Mouse (Mus musculus): ENCODE measurements around the gene Tsacc. TPM values are rescaled to one million over a fixed set of nuclear protein-coding genes. Genes with fewer than 3 reads are reported as not detected.
"Not testable (repeated sequence)": the region's sequence is repeated elsewhere in the genome, so short reads cannot be mapped to it uniquely, and the experiment has no call there.

The Tsacc gene
- polyA plus RNA-seq, 1 experiment from 2014 or later = 14.1 TPM

DNA sequence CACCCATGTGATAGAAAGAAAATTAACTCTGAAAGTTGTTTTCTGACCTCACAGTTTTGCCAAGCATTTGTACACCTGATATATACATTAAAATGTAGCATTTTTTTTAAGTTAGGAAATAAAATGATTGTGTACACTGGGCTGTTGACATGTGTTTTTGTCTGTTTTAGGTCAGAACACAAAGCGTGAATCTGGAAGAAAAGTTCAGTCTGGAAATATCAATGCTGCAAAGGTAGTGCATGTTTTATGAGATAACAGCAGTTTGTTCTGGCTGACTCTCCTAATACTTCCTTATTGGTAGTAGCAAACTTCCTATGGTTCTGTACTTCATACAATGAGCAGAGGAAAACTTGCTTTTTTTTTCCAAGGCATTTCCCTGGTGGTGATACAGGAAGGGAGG is 2.4 kb upstream of the Tsacc start:
- WGBS = 95% methylated on average over 1 of the region's 1 CpGs
- H3K4me3 ChIP-seq = no peak overlapping the region; the same call in 1 of the 2 replicates
- peaks cover 23% of the 10 kb centered on the region for H3K4me1 ChIP-seq
- no peaks in the 10 kb centered on the region for H3K9me3 ChIP-seq (replicated peaks)
- peaks cover 59% of the 10 kb centered on the region for H3K36me3 ChIP-seq
- H3K27ac ChIP-seq (replicated peaks) = no peak overlapping the region
- no peaks in the 10 kb centered on the region for H3K27me3 ChIP-seq (ENCODE audit: low read depth, poor library complexity, severe bottlenecking)
- DNase-seq (ENCODE audit: low spot score) = no peak

DNA sequence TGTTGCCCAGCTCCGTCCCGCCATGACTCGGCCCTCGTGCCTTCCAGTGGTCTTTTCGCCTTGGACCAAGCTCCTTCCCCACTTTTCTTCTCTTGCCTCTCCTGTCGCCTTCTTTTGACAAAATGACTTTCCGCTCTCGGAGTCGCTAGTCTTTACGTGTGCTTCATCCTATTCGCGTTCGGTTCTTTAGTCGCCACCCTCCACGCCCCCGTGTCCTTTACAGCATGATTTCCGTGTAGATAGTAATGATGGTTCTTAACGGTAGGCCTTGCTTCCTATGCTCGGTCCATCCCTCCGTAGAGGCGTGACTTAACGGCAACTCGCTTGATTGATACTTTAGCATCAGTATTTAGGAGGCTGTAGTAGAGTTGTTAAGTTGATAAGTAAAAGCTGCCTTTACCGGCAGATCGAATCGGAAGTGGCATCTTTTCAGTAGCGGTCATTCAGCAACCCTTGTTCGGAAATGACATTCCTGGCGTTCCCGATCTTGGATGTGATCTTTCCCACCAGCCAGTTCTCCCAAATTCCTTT is 587 bp upstream of the Tsacc start:
- Histone ChIP-seq H3K4me3 (peak overlapping the region; percentile 85), H3K4me1 (peaks cover 23% of the 10 kb centered on the region), H3K9me3 (replicated peaks) (no peaks in the 10 kb centered on the region), H3K36me3 (peaks cover 41% of the 10 kb centered on the region), H3K27ac (replicated peaks) (peak overlapping the region; percentile 96), H3K27me3 (ENCODE audit: low read depth, poor library complexity, severe bottlenecking) (no peaks in the 10 kb centered on the region)
- DNase-seq (ENCODE audit: low spot score) = no peak
- under 1% methylated on average over 30 of the region's 30 CpGs for WGBS

DNA sequence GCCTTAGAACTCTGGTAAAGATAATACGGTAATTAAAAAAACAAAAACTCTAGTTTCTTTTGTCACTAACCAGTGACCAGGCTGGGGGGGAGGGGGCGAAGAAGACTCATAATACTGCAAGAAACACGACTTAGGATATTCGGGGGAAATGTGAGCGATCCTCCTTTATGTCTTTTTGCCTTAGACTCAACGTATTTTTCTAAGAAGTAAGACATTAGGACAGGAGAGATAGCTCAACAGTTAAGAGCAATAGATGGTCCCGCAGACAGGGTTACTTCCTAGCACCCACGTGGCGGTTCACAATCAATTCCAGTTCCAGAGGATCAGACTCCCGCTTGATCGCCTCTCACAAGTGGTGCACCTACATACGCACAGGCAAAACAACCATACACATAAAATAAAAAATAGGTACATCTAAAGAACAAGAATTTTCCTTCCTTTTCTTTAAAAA is 664 bp downstream of the Tsacc start:
- under 1% methylated on average over 12 of the region's 12 CpGs for WGBS
- no peak for DNase-seq (ENCODE audit: low spot score)

DNA sequence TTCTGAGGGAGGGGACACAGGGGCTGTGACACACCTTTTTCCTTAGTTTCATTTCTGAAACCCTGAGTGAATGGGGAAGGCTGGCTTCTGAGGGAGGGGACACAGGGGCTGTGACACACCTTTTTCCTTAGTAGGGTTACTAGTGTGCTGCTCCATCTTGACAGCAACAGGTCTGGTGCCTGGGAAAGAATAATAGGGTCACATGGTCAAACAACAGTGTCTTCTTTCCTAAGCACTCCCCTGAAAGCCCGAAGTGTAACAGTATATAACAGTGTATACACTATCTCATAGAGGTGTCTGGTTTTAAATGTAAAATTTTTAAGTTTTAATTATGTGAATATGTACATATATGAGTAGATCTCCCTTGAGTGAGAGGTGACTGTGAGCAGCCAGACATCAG is 1.5 kb downstream of the Tsacc start:
- WGBS = 76% methylated on average over 1 of the region's 1 CpGs
- Histone ChIP-seq H3K4me1 (peaks cover 23% of the 10 kb centered on the region), H3K4me3 (peak overlapping the region; percentile 85), H3K36me3 (peaks cover 20% of the 10 kb centered on the region), H3K27ac (replicated peaks) (peak overlapping the region; percentile 96)
- not testable (repeated sequence) for H3K9me3 ChIP-seq (replicated peaks); DNase-seq (ENCODE audit: low spot score); H3K27me3 ChIP-seq (ENCODE audit: low read depth, poor library complexity, severe bottlenecking)

More for the DNA sequence above, 664 bp downstream of the Tsacc start:
- Histone ChIP-seq H3K4me1 (peaks cover 23% of the 10 kb centered on the region), H3K27me3 (ENCODE audit: low read depth, poor library complexity, severe bottlenecking) (no peaks in the 10 kb centered on the region), H3K9me3 (replicated peaks) (no peaks in the 10 kb centered on the region), H3K27ac (replicated peaks) (peak overlapping the region; percentile 96), H3K36me3 (peaks cover 29% of the 10 kb centered on the region), H3K4me3 (peak overlapping the region; percentile 85)

- DNase-seq (ENCODE audit: low spot score) = peak; percentile 25
- Histone ChIP-seq H3K27ac (replicated peaks) (no peak overlapping the region), H3K36me3 (no peaks in the 10 kb centered on the region), H3K4me1 (peaks cover 9% of the 10 kb centered on the region), H3K9me3 (replicated peaks) (no peaks in the 10 kb centered on the region), H3K27me3 (ENCODE audit: low read depth, poor library complexity, severe bottlenecking) (no peaks in the 10 kb centered on the region), H3K4me3 (no peak overlapping the region)
- 69% methylated on average over 4 of the region's 4 CpGs for WGBS
Measured at GRCm38 (mm10) chr3:88291970-88292369, 4.8 kb downstream of the Tsacc start.

- not testable (repeated sequence) for H3K9me3 ChIP-seq (replicated peaks); H3K4me1 ChIP-seq; H3K27ac ChIP-seq (replicated peaks); H3K27me3 ChIP-seq (ENCODE audit: low read depth, poor library complexity, severe bottlenecking); DNase-seq (ENCODE audit: low spot score); H3K4me3 ChIP-seq
- WGBS = 81% methylated on average over 8 of the region's 10 CpGs
- peaks cover 14% of the 10 kb centered on the region for H3K36me3 ChIP-seq
Measured at GRCm38 (mm10) chr3:88288133-88288713, 8.6 kb downstream of the Tsacc start.

- no peak for DNase-seq (ENCODE audit: low spot score)
- Histone ChIP-seq H3K4me1 (no peaks in the 10 kb centered on the region), H3K4me3 (no peak within 1 kb of the TSS), H3K36me3 (peaks cover 14% of the 10 kb centered on the region), H3K27ac (replicated peaks) (no peak within 1 kb of the TSS), H3K9me3 (replicated peaks) (no peaks in the 10 kb centered on the region), H3K27me3 (ENCODE audit: low read depth, poor library complexity, severe bottlenecking) (no peaks in the 10 kb centered on the region)
- 93% methylated on average over 4 of the region's 4 CpGs for WGBS
Measured at GRCm38 (mm10) chr3:88287110-88287509, 9.7 kb downstream of the Tsacc start, which contains the start of gene Gm38392. TSS of gene Gm38392 (minus strand) at chr3:88287210.

GRCm38 (mm10) chr3:88285565-88285895 is 11.3 kb downstream of the Tsacc start:
- H3K27me3 ChIP-seq (ENCODE audit: low read depth, poor library complexity, severe bottlenecking); H3K4me3 ChIP-seq; H3K9me3 ChIP-seq (replicated peaks); DNase-seq (ENCODE audit: low spot score); H3K4me1 ChIP-seq; H3K27ac ChIP-seq (replicated peaks): not testable (repeated sequence)
- peaks cover 14% of the 10 kb centered on the region for H3K36me3 ChIP-seq
- 67% methylated on average over 2 of the region's 2 CpGs for WGBS

- not testable (repeated sequence) for DNase-seq (ENCODE audit: low spot score); H3K9me3 ChIP-seq (replicated peaks); H3K4me3 ChIP-seq; H3K27me3 ChIP-seq (ENCODE audit: low read depth, poor library complexity, severe bottlenecking); H3K27ac ChIP-seq (replicated peaks); H3K4me1 ChIP-seq
- WGBS = 95% methylated on average over 14 of the region's 14 CpGs
- H3K36me3 ChIP-seq = peaks cover 14% of the 10 kb centered on the region
Measured at GRCm38 (mm10) chr3:88284815-88285564, 11.8 kb downstream of the Tsacc start.

DNA sequence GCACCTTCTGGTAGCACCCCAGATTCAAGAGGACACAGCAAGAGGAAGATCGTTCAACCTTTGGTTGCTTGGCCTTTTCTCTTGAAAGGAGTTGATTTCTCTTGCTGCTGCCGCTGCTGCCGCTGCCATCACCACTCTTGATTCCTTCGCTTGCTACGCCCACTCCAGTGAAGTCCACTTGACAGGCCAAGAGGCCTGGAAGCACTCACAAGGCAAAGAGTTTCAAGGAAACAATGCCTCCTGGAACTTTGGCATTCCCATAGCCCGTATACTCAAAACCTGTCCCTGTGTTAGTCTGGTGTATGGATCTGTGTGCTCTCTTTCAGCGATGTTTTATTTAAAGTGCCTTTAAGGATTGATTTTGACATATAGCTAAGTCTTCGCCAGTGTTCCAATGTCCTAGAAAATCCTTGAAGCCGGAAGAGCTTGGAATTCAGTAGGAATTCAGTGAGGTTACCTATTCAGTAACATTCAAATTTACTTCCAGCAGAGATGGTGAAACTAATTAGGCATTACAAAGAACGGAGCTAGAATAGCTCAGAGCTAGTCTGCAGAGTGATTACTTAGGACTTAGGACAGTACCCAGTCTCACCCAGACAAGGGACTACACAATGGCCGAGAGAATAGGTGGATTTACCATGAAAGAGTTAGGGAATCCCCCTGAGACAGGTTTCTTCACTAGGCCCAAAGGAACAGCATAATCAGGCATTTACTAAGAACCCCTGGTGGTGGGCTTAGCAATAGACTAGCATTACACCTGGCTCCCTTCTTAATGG is 15.5 kb downstream of the Tsacc start:
- H3K27me3 ChIP-seq (ENCODE audit: low read depth, poor library complexity, severe bottlenecking); H3K27ac ChIP-seq (replicated peaks); H3K4me3 ChIP-seq; H3K36me3 ChIP-seq; DNase-seq (ENCODE audit: low spot score); H3K9me3 ChIP-seq (replicated peaks); H3K4me1 ChIP-seq: not testable (repeated sequence)
- 66% methylated on average over 11 of the region's 11 CpGs for WGBS

GRCm38 (mm10) chr3:88280035-88280434 is 16.8 kb downstream of the Tsacc start:
- WGBS = 88% methylated on average over 2 of the region's 2 CpGs
- H3K4me3 ChIP-seq = no peak overlapping the region

DNA sequence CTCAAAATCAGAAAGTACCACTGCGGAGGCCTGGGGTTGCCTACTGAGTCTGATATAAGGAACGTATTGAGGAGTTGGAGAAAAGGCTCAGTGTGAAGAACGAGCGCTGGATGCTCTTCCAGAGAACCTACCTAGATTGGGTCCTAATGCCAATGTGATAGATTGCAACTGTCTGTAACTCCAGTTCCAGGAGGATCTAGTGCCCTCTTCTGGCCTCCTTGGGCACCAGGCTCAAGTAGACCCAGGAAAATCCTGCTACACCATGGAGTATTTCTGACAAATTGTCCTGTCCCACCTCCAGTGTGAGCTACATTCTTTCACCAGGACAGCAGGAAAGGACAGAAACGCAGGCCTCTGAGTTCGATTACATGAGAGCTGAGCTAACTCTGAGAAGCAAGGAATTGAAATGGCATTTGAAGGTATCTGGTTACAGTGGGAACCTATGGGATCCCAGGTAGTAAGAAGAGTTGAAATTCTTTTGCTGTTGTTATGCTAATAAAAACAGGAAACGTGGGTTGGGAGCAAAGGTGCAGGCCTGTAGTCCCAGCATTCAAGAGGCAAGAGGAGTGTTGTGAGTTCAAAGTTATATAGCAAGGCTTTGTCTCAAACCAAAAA is 20.2 kb downstream of the Tsacc start:
- no peaks in the 10 kb centered on the region for H3K4me1 ChIP-seq
- H3K27me3 ChIP-seq (ENCODE audit: low read depth, poor library complexity, severe bottlenecking) = no peaks in the 10 kb centered on the region
- no peak for DNase-seq (ENCODE audit: low spot score)
- WGBS = 55% methylated on average over 7 of the region's 7 CpGs
- H3K4me3 ChIP-seq = no peak overlapping the region
- H3K36me3 ChIP-seq = no peaks in the 10 kb centered on the region
- no peak overlapping the region for H3K27ac ChIP-seq (replicated peaks)
- H3K9me3 ChIP-seq (replicated peaks) = no peaks in the 10 kb centered on the region

More at GRCm38 (mm10) chr3:88280035-88280434, 16.8 kb downstream of the Tsacc start:
- H3K9me3 ChIP-seq (replicated peaks) = no peaks in the 10 kb centered on the region
- H3K4me1 ChIP-seq = no peaks in the 10 kb centered on the region
- no peaks in the 10 kb centered on the region for H3K27me3 ChIP-seq (ENCODE audit: low read depth, poor library complexity, severe bottlenecking)
- DNase-seq (ENCODE audit: low spot score) = no peak
- no peak overlapping the region for H3K27ac ChIP-seq (replicated peaks)
- peaks cover 2% of the 10 kb centered on the region; the same call in 1 of the 2 replicates for H3K36me3 ChIP-seq
